Mouse (Mus musculus) hematopoietic stem cell, adult 5-6 weeks (primary cell): ENCODE data around the gene Necab3. TPM values are rescaled to one million over a fixed set of nuclear protein-coding genes. Genes with fewer than 3 reads are reported as not detected.

ENCODE experiments used
- ATAC-seq, 2 experiments: fragments of 125-278 bp in 1 of 2; replicated peaks in 1 of 2; 2 replicates each; pipeline ENCODE4 v1.8.0; 2016 to 2017; ENCODE audit warnings: inconsistent platforms in 2 of 2, mild to moderate bottlenecking in 2 of 2, moderate number of reproducible peaks in 2 of 2, low read depth in 1 of 2, moderate TSS enrichment in 1 of 2; ENCODE audit not compliant: low FRiP score in 2 of 2, poor library complexity in 2 of 2, severe bottlenecking in 2 of 2, insufficient read depth in 1 of 2, low TSS enrichment in 1 of 2
- total RNA-seq: library from RNA; stranded (forward); fragments of 172-1452, 232-1000 nt; gene quantifications from 2 replicates; pipeline ENCODE4 v1.2.3, GENCODE M21; 2017

The Necab3 gene
- total RNA-seq, 1 experiment from 2014 or later: 1.2 TPM

DNA sequence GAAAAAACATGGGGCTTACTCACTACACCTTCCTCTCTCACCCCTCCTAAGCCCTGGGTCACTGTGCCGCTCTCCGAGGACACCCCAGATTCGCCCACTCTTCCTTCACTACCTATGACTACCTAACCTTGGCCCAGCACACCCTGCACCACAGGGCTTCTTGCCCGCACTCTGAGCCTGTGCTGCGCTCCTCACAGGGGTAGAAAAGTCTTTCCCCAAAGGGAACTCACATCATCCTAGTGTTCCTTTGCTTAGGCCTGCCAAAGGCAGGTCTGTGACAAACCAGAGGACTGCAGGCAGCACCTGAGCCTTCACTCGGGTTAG is 19.0 kb upstream of the Necab3 start:
- no peak for ATAC-seq

DNA sequence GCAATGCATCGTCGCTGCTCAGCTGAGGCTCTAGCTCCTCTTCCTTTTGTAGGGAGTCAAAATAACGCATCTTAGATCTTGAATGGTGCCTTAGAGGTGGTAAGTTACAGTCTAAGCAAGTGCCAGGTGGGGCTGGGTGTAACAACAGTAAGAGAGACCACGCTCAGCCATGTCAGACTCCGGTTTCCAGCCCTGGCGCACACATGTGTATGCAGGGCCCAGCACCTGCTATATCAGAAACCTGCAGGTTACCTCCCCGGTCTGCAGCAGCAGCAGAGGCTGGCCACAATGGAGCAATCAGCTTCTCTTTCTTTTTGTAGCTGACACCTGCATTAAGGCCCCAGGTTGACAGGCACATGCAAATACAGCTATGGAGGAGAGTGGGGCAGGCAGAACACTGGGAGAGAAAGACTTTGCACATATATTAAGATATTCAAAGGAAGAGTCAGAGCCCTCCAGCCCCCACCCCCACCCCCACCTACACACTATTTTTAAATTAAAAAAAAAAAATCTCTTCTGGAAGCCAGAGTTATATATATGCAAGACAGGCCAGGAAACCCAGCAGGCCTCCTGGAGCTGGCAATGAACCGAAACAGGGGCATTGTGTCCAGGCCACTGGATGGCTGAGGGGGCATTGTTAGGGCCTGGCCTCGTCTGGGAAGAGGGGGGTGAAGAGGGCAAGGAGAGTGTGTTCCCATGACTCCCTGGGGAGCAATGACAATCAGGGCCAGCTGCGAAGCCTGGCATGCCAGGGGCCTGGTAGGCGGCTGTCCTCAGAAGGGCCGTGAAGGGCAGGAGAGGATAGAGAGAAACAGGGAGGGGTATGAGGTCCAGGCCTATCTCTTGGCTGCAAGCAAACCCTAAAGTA is 18.4 kb upstream of the Necab3 start:
- no peak for ATAC-seq

DNA sequence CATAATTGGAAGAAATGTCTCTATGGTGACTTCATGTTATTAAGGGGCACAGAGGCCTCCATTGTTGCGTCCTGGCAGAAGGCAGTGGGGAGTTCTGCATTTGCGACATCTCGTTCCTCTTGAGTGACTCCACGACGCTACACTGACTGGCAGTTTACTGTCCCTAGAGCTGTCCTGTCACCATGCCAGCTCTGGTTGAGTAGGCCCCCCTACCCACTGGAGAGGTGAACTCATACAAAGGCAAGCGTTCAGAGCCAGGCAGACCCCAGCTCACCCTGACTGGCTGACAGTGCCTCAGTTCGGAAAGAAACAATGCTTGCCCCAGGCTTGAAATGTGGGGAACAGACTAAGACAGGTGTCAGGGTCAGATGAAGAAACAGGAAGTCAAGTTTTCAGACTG is 15.6 kb upstream of the Necab3 start:
- ATAC-seq: no peak; a peak in 1 of 4 replicates

GRCm38 (mm10) chr2:154572996-154573395 is 14.3 kb upstream of the Necab3 start:
- no peak for ATAC-seq

DNA sequence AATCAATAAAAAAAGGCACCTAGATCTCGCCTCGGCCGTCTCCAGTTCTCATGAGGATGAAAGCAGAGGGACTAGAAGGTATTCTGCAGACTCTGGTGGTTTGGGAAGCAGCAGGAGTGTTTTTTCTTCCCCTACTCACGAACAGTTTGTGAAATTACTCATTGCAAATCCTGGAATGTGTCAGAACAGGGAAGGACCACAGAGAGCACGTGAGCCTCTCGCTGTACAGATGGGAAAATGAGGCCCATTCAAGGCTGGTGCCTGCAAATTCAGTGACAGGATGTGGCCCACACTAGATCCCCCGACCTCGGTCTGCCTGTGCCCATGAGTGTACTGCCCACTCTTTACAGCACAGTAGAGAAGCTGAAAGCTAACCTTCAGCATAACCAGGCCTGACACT is 13.3 kb upstream of the Necab3 start:
- no peak for ATAC-seq

- no peak for ATAC-seq
Observed at GRCm38 (mm10) chr2:154571266-154571665, 12.6 kb upstream of the Necab3 start.

GRCm38 (mm10) chr2:154570666-154571065 is 12.0 kb upstream of the Necab3 start:
- no peak for ATAC-seq

DNA sequence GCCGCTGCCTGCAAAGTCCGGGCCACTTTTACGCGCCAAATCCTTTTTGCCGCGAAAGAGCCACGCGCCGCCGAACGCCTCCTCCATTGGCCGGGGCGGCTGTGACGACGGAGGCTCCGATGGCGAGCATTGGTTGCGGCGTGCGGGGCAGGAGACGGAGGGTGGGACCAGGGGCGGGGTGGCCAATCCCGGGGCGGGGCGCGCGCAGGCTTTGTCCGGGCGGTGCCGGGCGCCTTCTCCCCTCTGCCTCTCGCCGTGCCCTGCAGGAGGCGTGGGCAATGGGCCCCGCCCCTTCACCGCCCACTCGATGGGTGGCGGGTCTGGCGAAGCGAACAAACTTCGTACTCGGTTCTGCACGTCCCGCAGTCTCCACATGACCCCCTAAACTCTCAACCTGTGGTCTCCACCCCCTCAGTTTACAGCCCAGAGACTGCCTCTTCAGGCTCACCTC is 11.2 kb upstream of the Necab3 start, which contains the start of gene E2f1:
TSS of gene E2f1 (minus strand) at position 57 of the 451 bp plus-strand sequence.
- peak; percentile 87 to 93 for ATAC-seq

GRCm38 (mm10) chr2:154569071-154569748 is 10.5 kb upstream of the Necab3 start:
- ATAC-seq: peak; percentile 1 to 32; a peak in 2 of 4 replicates

DNA sequence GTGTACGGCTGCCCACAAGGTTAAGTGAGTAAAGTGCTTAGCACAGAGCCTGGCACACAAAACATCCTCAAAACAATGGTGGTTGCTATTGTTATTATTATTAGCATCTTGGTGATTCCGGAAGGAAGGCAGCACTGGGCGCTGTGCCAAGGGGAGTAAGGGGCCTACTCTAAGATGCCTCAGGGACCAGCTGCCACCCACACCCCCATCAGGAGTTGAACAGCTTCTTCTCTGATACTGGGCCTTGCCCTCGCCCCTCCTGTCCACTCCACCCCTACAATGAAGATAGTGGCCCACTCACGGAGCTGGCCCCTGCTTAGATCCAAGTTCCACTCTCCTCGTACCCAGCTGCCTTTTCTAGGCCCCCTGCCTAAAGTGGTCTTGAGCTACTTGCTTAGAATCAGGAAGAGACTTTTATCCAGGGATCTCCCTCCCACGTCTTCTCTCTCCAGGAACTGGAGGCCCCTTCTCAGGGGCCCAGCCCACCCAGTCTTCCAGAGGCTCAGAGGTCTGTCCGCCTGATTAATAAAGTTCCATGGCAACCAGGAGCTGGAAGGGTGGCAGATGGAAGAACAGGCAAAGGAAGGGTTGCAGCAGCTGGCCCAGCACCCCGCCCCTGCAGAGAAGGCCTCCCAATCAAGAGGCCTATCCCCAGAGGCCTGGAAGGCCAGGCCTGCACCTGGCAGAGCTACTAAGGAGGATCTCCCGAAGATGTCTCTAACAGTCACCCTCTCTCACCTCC is 9.8 kb upstream of the Necab3 start:
- peak in 1 of 2 experiments; percentile 0; a peak in 1 of 4 replicates for ATAC-seq

DNA sequence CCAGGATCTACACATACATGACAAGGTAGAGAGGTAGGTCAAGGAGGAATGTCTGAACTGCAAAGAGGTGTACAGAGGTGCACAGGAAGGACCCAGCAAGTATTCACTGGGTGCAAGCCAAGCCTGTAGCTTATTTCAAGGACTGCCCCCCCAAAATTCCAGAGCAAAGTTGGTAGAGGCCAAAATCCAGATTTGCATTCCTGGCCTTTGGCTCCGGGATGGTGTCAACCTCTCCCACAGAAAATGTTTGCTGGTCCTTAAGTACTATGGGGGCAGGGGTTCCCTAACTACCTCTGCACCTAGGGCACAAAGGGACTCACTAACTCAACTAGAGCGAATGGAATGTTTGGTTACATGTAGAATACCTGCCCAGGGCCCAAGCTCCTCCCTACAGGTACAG is 9.1 kb upstream of the Necab3 start:
- no peak for ATAC-seq

- no peak for ATAC-seq
Observed at GRCm38 (mm10) chr2:154566641-154567040, 8.0 kb upstream of the Necab3 start.

DNA sequence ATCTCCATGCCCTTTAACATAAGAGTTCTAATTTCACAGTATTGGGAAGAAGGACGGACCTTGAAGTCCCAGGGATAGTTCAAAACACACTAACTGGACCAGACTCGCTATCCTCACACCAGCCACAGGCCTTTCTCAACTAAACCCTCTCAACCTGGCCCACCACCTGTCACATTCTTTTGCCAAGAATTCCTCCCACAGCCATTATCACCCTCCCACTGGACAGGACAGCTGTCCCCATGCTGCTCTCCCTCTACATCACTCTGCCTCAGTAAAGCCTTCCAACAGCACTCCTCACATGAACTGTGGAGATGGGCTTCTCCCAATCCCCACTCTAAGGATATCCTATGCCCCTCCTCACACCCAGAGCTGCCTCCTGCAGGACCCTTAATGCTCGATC is 6.9 kb upstream of the Necab3 start:
- ATAC-seq: no peak

DNA sequence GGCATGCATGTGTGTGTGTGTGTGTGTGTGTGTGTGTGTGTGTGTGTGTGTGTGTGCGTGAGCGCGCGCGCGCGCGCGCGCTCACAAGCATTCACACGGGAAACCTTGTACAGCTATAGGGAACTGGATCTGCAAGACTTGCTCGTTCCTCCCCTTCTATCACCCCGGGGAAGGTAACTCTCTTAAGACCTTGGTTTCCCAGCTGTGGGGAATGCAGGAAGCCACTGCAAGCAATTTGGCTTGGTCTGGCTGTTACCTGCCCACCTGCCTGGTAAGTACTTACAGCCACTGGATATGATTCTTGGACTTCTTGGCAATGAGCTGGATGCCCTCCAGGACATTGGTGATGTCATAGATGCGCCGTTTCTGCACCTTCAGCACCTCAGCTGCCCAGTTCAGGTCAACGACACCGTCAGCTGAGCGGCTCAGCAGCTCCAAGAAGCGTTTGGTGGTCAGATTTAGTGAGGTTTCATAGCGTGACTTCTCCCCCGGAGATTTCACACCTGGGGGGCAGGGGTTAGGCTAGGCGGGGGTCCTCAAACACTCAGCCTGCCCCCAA is 5.0 kb upstream of the Necab3 start:
- ATAC-seq: no peak

DNA sequence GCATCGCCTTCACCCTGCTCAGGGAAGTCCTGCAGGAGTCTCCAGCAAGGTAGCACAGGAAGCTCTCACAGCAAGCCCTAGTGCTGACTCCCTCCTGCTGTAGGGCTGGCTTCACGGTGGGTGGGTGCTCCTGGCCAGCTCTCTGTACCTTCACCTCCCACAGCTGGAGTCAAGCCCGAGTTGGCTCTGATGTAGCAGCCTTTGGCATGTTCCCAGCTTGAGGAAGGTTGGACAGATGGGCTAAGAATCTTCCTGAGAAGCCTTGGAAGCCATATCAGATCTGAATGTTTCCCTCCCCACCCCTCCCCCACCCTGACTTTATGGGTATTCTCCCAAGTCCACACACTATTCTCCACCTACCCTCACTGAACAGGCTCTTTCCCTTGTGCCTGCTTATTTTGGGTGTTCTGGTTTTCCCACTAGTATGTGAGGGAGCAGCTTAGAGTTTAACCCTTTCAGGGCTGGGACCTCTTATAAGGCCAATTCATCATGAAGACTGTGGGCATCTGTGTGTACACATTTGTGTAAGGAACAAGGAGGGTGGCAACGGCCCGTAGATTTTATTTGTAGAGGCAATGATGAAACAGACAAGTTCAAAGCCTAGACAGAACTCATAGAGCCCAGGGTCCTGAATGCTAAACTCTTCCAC is 1.4 kb downstream of the Necab3 start:
- no peak for ATAC-seq

DNA sequence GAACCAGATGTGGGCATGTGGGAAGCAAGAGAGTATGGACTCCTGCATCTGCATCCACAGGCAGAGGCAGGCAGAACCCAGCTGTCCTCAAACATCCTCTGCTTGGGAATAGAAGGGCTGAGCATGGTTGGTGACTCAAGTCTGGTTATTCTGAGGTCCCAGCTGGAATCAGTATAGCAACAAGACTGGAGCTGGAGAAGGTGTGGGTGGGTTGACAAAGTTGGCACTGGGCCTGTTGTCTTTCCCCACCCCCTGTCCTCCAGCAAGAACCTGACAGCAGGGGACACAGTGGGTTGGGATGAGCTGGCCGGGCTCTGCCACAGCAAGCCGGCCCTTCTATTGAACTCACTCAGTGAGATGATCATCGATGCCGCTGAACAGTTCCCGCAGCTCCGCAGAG is 3.5 kb downstream of the Necab3 start:
- ATAC-seq: no peak

DNA sequence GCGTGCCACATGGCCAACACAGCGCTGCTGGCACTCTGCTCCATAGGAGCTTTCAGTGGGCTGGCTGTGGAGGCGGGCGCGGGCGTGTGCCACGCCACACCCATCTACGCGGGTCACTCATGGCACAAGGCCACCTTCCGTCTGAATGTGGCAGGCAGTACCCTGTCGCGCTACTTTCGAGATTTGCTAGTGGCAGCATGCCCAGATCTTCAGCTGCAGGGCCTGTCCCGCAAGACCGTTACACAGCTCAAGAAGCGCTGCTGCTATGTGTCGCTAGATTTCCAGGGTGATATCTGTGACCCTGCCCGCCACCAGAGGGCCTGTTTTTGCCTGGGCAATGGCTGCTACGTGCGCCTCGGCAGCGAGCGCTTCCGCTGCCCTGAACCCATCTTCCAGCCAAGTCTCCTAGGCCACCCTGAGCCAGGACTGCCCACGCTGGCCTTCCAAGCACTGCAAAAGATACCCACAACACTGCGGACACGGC is 6.2 kb downstream of the Necab3 start:
- ATAC-seq: peak; percentile 82 to 88
